Mouse (Mus musculus) megakaryocyte, embryonic 14.5 days (primary cell): ENCODE measurements around the gene Dusp22.

Experiments
- FLI1 ChIP-seq: IDR thresholded peaks from 2 replicates; pipeline ENCODE4 v1.6.1; 2012; ENCODE audit warnings: low read length, inconsistent platforms, mixed read lengths
- GATA1 ChIP-seq: IDR thresholded peaks from 3 replicates; pipeline ENCODE4 v1.6.1; 2012; ENCODE audit warnings: mixed read lengths, low read length, inconsistent platforms, borderline replicate concordance

DNA sequence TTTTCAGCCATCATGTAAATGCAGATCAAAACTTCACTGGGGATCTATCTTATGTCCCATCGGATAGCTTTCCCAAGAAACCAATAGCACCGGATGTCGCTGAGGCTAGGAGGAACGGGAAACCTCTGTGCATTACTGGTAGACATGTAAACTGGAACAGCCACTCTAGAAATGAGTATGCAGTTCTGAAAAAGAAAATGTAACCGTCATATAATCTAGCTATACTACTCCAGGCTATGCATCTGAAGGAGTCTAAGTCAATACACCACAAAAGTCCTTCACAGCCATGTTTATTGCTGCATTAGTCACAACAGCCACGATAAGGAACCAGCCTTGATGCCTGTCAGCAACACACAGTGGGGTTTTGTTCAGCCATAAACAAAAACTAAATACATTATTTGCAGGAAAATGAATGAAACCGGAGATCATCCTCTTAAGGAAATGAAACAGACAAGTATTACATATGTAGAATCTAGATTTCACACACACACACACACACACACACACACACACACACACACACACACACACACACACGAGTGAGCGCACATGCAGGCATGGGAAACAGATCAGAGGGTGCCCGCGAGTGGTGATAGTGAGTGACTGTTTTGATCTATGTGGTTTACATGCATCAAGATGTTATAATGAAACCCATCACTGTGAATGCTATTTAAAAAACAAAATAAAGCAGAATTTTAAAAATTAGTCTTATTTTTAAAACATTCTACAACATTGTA lies 73.1 kb downstream of the Dusp22 start:
- TF ChIP-seq GATA1 (no peak), FLI1 (no peak)
